Mouse (Mus musculus): Measurements from ENCODE around the gene Wdfy2.

- TF ChIP-seq CTCF (IDR thresholded peaks at IDR 0.05; ENCODE audit: control insufficient read depth, insufficient read depth, insufficient read length) (no peak), USF1 (IDR thresholded peaks at IDR 0.05; ENCODE audit: low read depth) (no peak), CEBPB (IDR thresholded peaks at IDR 0.05; ENCODE audit: low read depth) (no peak), MAX (IDR thresholded peaks at IDR 0.05) (no peak), MYOD1 (IDR thresholded peaks at IDR 0.05; ENCODE audit: control insufficient read depth, insufficient read length, low read depth) (no peak), MYOG (IDR thresholded peaks at IDR 0.05; ENCODE audit: control insufficient read depth, extremely low read depth, insufficient read length) (no peak)
These were observed 90.6 kb downstream of the Wdfy2 start for GRCm38 (mm10) chr14:62928101-62928541.
